Mouse (Mus musculus) layer of hippocampus, adult 9-10 months (tissue): ENCODE measurements around the gene Plxna4.
A peak's percentile ranks its signal among the peaks of the same experiment; 100 is the strongest.

Experiments used
- DNase-seq: peaks from one replicate; pipeline ENCODE4 v3.0.0; 2022; ENCODE audit warnings: low spot score

The Plxna4 gene

DNA sequence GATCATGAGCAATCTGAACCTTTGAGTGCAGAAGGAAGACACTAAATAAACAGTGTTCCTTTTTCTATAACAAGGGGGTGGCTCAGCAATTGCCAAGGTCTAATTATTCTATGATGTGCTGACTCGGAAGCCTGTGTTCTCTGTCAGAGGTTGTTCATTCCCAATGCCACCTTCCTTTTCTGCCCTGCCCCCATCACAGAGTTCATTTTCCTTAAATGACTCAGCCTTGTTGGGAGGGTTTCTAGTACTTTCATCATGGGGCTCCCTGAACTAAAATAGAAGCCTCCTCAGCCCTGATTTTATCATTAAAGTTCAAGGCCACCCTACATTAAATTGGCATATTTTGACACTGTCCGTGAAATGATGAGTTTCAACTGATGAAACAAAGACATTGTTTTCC, 242.0 kb downstream of the Plxna4 start:
- no peak for DNase-seq

GRCm38 (mm10) chr6:32342727-32343126, 245.3 kb downstream of the Plxna4 start:
- DNase-seq, result no peak

DNA sequence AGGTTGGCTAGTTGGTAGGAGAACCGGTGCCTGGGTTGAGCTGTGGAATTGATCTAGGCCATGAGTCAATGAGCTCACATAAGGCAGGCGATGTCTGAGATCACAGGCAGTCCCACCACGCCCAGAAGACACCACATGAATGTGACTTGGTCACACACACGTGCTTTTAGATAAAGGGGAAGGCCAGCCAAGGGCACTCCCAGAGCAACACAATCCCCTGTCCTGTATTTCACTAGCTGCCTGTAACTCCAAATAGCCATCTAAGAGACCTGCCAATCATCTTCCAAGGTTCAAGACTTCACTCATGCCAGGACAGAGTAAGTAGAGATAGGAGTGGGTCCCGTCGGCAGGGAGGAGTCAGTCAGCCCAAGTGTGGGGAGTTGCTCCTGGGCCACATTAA, 245.7 kb downstream of the Plxna4 start:
- no peak for DNase-seq

DNA sequence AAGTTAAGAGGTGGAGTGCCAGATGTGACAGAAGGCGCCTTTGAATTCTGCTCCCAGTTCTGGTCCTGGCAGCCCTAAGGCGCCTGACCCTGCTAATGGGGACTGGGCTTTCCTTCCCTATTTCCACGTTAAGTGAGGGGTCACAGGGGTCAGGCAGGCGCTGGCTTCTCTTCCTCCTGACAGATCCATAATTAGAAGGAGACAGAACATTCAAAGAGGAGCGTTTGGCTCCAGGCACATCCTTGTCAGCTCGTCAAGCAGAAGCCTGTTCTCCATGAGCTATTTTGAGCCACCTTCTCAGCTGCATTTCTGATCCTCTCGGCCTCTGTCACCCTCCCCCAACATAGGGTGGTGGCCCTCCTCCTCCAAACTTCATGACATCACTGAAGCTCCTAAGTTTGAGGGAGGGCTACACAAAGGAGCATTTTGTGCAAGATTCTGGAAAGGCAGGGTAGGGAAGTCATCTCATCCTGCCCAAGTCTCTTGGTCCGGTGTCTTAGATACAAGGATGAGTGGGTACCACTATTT, 249.5 kb downstream of the Plxna4 start:
- no peak for DNase-seq

DNA sequence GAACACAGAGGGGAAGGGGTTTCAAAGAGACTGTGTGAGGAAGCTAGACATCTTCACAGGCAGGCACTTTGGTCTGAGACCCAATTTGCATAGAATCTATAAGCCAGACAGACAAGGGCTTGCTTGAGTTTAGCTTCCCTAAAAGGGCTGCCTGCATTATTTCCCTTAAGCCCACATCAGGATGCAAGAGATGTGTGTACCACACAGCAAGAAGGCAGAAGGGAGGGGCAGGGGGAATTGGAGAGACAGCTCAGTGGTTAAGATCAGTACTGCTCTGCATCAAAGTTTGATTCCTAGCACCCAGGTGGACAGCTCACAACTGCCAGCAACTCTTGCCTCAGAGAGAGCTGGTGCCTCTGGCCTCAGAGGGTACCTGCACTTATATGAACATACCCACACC, 256.7 kb downstream of the Plxna4 start:
- DNase-seq, result no peak

DNA sequence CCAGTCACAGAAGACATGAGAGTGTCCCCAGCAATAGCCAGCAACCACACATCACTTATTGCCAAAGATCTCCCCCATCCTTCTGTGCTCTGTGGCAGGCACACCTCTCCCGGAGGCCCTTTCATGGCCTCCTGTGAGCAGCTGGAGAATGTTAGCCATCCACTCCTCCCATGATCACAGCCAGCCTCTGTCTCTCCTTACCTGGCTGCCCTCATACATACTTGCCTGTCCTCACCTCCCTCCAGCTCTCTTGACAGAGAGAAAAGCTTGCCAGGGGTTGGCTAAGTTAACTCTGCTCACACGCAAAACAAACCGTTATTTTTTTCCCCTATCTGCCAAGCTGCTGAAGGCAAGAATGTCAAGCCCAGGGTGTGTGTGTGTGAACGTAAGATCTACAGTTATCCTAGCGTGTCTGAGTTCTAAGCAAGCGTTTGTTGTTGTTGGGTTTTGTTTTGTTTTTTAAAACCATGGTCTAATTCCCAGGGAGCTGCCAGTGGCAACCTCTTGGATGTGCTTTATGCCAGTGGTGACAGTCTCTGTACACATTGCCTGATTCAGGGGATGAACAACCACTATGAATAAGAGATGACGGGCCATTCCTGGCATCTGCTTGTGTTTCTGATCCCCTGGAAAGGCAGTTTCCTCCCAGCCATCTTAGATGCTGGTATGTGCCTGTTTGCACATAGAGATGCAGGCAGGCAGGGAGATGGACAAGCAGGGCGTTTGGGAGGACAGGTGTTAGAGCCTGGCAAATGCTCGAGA, 257.8 kb downstream of the Plxna4 start:
- DNase-seq, result no peak

GRCm38 (mm10) chr6:32328028-32328427, 260.0 kb downstream of the Plxna4 start:
- DNase-seq, result peak; percentile 37

DNA sequence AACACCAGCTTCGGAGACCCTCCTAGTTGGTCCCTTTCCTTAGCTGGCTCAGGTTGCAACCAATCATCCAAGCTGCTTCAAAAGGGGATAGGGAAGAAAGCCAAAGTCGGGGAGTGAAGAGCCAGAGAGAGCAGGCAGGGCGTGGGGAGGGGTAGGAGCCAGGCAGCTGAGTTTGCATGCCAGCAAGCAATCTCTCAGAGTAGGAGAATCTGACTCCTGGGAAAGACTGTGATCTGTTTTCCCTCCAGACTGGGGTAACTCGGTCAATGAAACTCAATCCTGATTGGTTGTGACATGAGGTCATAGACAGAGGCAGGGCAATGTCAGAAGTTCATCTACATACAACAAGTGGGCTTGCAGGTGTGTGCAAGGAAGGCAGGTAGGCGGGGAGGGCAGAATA, 260.8 kb downstream of the Plxna4 start:
- DNase-seq, result no peak

GRCm38 (mm10) chr6:32326406-32326805, 261.6 kb downstream of the Plxna4 start:
- no peak for DNase-seq

GRCm38 (mm10) chr6:32325851-32326250, 262.1 kb downstream of the Plxna4 start:
- no peak for DNase-seq

GRCm38 (mm10) chr6:32321187-32321586, 266.8 kb downstream of the Plxna4 start:
- DNase-seq, result no peak

DNA sequence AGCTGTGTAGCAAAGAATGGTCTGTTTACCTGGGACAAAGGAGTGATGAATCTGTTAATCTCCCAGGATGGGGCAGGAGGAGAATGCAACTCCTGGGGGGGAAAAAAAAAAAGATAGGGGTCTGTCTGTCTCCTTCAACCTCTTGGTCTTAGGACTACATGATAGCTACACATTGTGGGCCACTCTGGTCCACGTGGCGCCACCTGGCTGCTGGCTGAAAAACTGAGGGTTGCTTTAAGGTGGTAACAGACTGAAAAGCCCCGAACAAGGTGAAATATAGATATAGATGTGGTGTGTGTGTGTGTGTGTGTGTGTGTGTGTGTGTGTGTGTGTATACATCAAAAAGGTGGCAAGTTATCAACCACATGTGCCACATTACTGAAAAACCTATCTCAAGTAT, 267.7 kb downstream of the Plxna4 start:
- no peak for DNase-seq

GRCm38 (mm10) chr6:32317470-32317869, 270.5 kb downstream of the Plxna4 start:
- no peak for DNase-seq

- no peak for DNase-seq
Measured at GRCm38 (mm10) chr6:32315011-32315450, 273.0 kb downstream of the Plxna4 start.

GRCm38 (mm10) chr6:32309147-32309546, 278.8 kb downstream of the Plxna4 start:
- no peak for DNase-seq

DNA sequence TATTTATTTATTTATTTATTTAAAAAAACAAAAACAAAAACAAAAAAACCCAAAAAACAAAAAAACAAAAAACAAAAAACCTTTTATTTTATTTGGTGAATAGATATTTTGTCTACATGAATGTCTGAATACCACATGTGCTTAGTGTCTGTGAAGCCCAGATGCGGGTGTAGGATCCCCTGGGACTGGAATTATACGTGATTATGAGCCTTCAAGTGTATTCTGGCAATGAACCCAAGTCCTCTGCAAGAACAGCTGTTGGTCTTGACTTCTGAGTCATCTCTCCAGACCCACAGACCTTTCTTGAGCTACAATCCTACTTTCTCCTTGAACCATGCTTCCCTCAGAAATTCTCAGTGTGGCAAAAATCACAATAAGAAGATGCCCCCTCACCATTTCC, 287.4 kb downstream of the Plxna4 start:
- no peak for DNase-seq

GRCm38 (mm10) chr6:32281457-32281856, 306.5 kb downstream of the Plxna4 start:
- DNase-seq, result no peak

DNA sequence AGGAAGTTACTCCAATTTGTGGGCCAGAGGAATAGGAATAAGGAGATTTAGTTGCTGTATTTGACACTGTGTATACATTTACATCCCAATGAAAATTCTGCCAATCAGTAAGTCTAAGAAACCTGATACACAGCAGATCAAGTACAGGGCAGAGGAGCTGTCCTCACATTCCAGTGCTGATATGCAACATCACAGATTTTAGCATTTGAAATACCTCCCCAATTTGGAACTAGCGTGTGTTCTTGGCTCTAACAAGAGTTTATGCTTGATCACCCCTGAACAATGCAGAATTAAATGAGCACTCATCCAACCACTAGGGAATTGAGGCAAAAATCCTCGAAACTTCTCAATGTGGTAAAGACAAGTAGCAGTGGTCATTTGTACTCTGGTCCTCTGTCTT, 307.3 kb downstream of the Plxna4 start:
- no peak for DNase-seq

DNA sequence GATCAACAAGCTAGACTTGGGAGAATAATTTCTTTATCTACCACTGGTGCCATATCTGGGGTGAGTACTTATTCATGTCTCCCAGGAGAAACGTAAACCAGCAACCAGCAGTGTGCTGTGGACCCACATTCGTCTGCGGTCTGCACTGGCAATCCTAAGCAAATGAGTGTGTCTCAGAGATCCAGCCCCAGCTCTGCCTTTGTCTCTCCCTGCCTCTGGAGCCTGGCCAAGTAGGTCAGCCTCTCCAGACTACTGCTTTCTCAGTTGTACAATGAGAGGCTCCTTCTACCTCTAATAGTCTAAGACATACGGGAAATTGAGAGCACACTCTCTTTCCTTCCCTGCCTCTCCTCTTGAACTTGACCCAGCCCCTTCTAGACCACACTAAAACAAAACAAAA, 316.5 kb downstream of the Plxna4 start:
- DNase-seq, result no peak

DNA sequence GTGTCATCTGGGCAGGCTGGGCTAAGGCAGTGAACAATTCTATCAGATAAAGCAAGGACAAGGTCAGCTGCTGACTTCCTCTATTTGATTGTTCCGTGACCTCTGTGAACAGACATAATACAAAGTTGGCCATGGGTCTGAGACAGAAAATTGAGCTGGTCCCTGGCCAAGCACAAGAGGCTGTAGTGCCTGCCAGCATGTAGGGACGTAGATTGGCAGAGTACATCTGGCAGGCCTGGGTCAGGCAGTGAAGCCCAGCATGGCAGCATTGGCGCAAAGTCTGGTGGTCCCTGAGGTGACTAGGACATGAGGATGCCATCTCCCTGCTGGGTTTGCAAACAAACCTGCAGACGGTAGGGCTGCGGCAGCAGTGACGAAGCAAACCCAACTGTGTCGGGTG, 321.9 kb downstream of the Plxna4 start:
- no peak for DNase-seq

- DNase-seq, result no peak
Measured at GRCm38 (mm10) chr6:32261339-32261738, 326.7 kb downstream of the Plxna4 start.

DNA sequence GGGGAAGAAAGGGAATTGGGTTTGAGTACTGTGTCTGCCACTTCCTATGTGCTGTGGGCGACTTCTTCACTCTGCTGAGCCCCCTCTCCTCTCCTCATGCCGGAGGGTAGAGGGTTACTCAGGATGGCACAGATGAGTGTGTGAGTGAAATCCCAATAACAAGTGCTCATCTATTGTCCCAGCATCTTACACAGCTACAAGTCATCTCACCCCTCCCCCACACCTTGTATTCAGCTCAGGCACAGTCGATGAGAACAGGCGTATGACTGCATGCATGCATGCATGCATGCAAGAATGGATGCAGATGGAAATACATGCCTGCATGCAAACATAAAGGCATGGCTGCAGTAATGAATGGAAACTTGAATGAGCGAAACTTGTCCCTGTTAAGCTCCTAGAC, 327.7 kb downstream of the Plxna4 start:
- no peak for DNase-seq

DNA sequence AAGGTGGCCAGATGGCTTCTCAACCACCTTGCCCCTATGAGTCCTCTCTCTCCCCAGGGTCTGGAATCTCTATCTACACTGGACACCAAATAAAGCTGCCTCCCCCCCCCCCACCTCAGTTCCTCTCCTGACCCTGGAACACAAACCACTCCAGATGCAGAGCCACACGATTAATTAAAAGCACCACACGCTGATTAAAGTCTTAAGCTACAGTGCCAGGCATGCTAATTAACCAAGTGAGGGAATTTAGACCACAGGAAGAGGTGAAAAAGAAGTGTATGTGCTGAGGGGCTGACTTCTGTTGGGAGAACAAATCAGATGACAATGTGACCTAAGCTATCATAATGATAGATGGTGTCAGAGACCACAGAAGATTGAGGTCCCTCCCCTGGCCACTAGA, 332.8 kb downstream of the Plxna4 start:
- no peak for DNase-seq

DNA sequence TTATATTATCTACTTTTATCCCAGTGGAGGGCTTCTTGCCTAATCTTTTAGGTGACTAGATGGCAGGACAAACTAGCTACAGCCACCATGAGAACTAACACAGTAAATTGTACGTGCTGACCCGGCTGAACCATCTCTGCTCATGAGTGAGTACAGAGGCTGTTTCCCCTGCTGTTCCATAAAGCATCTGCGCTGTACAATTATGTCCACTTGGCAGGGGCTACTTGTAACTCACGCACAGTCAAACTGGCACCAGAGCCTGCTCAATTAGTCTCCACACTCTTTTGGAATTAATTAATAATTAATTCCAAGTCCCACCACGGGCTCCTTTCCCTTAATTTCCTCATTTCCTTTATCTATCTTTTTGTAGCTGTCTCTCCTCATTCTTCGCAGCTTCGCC, 335.8 kb downstream of the Plxna4 start:
- no peak for DNase-seq
